Mouse (Mus musculus) kidney, adult 9 months (tissue): ENCODE data around the gene Prss57.
A peak's percentile ranks its signal among the peaks of the same experiment; 100 is the strongest.

Experiments used
- DNase-seq: peaks from one replicate; pipeline ENCODE4 v3.0.0; 2022

The Prss57 gene

DNA sequence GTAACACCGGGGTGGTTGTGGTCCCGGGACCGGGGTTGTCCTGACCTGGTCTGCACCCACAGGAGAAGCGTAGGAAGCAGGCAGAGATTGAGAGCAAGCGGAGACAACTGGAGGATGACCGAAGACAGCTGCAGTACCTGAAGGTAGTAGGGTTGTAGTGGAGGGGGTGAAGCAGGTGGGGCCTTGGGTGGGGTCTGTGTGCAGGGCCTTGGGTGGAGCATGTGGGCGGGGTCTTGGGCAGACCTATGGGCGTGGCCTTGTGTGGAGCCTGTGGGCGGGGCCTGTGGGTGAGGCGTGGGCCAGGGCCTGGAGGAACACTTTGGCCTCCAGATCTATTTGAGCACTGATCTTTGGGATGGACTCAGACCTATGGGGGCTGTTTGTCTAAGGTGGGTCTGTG lies 16.2 kb upstream of the Prss57 start:
- peak; percentile 38 for DNase-seq

DNA sequence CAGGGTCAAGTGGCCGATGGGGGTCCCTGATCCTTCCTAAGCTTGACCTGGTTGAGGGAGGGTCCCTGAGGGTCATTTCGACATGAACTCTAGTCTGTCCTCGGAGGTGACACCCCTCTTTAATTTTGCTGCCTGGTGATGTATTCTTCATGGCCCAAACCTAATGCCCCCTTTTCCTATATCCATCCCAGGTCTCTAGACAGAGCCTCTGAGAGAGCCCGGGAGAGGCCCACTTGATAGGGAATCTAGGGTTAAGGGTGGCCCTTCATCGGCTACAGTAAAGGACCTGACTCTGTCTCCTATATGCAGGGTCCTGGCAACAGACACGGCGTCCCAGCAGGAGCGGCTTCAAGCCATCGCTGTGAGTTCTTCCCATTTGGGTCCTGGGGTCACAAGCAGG lies 15.6 kb upstream of the Prss57 start:
- no peak for DNase-seq

DNA sequence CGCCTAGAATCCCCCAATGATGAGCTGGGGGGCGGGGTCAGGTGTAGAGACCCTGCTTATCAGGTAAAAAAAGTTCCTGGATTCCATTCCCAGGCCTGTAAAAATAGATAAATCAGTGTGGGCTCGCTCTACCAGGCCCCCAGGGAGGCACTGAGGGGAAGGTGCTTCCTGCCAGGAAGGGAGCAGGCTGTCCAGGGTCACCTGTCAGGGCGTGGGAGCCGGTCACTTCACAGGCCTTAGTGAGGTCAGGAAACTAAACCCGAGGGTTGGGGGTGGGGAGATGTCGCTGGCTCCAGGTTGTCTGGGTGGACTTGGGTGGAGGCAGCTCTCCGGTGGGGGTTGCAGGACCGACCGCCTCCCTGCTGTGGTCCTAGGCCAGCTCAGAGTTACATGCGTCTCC lies 14.9 kb upstream of the Prss57 start:
- DNase-seq, result peak; percentile 70

GRCm38 (mm10) chr10:79803716-79804323 lies 13.1 kb upstream of the Prss57 start:
- DNase-seq, result no peak

GRCm38 (mm10) chr10:79802331-79802971 lies 11.7 kb upstream of the Prss57 start:
- DNase-seq, result peak; percentile 89

- peak; percentile 90 for DNase-seq
Measured at GRCm38 (mm10) chr10:79801837-79802236, 11.1 kb upstream of the Prss57 start.

DNA sequence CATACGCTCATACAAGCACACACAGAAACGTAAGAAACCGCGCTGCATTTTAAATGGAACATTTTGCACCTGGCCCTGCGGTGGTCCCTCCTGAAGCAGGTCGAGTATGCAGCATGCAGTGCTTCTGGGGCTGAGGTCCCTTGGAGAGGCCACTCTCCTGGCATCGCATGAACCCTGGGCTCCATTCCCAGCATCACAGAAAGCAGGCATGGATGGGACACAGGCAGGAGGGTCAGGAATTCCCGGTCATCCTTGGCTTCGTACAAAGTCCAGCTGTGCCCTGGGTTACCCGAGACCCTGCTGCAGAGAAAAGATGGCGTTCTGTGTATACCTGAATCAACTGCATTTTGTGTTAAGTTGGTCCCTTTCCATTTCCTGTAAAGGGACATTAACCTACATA lies 9.7 kb upstream of the Prss57 start:
- DNase-seq, result peak; percentile 75

- DNase-seq, result peak; percentile 85
Measured at GRCm38 (mm10) chr10:79798289-79798928, 7.6 kb upstream of the Prss57 start.

DNA sequence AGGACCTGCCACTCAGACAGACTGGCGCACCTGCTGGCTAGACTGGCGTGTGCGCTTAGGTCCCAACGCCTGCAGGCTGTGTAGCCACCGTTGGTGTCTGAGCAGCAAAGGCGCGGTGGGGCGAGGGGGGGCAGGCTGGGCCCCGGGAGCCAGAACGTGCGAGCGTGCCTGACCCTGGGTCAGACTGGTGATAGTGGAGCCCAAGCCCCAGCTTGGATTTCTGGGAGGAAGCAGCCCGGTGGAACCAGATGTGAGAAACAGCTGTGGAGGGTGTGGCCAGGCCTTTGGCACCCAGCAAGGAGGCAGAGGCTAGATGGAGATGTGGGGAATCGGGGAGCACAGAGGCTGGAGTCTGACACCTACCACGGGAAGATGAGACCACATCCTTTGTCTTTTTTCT lies 6.6 kb upstream of the Prss57 start:
- no peak for DNase-seq

GRCm38 (mm10) chr10:79795905-79796304 lies 5.1 kb upstream of the Prss57 start:
- DNase-seq, result no peak

GRCm38 (mm10) chr10:79794491-79794931 lies 3.8 kb upstream of the Prss57 start:
- DNase-seq, result peak; percentile 93

GRCm38 (mm10) chr10:79793738-79794490 lies 3.2 kb upstream of the Prss57 start:
- DNase-seq, result peak; percentile 49

- DNase-seq, result peak; percentile 93
Measured at GRCm38 (mm10) chr10:79793051-79793737, 2.4 kb upstream of the Prss57 start, which contains the start of gene Palm. Gene Palm, plus strand, starts transcription at chr10:79793572.

DNA sequence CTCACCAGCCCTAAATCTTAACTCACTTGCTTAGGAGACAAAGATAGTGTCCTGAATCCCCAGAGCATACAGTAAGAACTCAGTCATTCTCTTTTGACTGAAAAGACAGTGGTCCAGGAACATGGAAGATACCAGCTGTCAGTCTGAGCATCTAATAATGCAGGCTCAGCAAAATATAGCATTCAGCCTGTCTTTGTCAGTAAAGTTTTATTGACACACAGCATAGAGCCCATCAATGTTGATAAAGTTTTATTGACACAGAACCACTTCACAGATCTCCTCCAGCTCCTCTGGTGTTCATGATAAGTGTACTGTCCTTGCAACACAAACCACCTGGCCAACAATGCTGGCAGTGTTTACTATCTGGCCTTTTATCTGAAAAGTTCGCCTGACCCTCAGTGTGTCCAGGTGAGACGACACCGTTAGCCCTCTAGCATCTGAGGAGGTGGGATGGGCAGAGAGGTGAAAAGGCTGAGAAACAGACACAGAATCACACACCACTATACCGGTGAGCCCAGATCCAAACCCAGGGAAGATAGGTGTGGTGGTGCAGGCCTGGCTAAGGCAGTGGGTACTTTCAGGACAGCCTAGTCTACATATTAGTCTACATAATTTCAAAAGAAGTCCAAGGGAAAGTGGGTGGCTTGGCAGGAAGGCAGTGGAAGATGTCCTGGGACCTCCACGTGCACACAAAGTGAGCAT lies 1.7 kb upstream of the Prss57 start:
- DNase-seq, result no peak

- DNase-seq, result no peak
Measured at GRCm38 (mm10) chr10:79789581-79789980, 1.2 kb downstream of the Prss57 start.

DNA sequence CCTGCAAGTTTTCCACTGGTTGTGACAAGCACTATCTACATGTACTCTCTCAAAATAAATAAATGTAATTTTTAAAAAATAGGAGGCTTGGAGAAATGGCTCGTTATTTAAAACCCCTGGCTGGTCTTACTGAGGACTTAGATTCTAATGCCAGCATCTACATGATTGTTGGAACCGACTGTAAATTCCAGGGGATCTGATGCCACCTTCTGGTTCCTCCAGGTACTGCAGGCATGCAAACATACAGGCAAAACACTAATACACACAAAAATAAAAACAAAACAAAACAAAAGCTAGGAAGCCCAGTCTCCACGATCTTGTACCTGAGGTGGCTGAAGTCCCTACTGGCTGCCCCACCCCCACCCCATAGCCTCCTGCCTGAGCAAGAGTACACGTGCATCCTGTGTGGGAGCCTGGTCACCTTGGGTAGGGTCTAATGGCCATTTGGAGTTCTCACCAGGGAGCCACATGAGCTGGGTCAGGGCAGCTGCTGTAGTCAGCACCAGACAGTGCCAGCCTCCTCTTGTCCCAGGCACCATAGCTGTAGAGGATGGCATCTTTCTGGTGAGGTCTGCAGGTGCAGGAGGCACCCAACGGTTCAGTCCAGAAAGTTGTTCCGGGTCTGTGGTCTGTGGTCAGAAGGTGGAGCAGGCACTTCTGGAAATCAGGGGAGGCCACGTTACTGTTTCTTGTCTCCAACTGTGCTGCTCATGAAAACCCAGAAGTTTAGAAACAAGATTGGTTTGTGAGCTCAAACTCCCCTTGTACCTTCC lies 2.2 kb downstream of the Prss57 start:
- DNase-seq, result peak; percentile 89

- DNase-seq, result no peak
Measured at GRCm38 (mm10) chr10:79783920-79784800, 6.6 kb downstream of the Prss57 start.

- DNase-seq, result no peak
Measured at GRCm38 (mm10) chr10:79783050-79783449, 7.7 kb downstream of the Prss57 start.

DNA sequence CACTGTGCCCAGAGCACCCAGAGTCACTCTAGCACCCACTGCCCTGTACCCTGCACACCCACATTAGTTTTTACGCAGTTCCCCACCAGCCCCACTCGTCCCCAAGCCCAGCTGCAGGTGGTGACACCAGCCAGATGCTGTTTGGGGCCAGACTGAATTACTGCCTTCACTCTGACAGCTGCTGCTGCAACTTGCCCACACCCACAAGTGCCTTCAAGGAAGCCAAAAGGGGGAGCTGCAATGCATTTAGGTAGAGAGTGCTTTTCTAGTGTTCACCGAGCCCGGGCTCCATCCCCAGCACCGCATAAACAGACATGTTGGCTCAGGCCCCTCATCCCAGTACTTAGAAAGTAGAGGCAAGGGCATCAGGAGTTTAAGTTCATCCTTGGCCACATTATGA lies 8.8 kb downstream of the Prss57 start:
- DNase-seq, result no peak

DNA sequence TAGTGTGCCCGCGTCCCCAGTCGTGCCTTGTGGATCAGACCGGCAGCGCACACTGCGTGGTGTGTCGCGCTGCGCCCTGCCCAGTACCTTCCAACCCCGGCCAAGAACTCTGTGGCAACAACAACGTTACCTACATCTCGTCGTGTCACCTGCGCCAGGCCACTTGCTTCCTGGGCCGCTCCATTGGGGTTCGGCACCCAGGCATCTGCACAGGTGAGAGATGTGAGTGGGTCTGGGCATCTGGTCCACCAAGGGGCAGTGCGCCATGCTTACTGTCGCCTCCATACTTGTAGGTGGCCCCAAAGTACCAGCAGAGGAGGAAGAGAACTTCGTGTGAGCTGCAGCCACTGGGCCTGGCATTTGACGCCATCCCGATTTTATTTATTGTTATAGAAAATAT lies 9.6 kb downstream of the Prss57 start:
- no peak for DNase-seq
